Mouse (Mus musculus): Measurements from ENCODE around the gene Vmac. TPM values are rescaled to one million over a fixed set of nuclear protein-coding genes. Genes with fewer than 3 reads are reported as not detected.

Gene Vmac
- total and polyA plus RNA-seq, 3 experiments, result 2.6 to 8.0 TPM; not detected in 1

- H3K27me3 ChIP-seq (ENCODE audit: control insufficient read depth in 1 of 2, insufficient read depth in 2 of 2, low read length in 2 of 2), result peaks cover 0 to 1% of the 10 kb centered on the region in 2 experiments; a peak in 3 of 4 replicates
- no peak overlapping the region for H3K4me3 ChIP-seq (ENCODE audit: control insufficient read depth in 1 of 2, insufficient read depth in 1 of 2, low read depth in 2 of 2, low read length in 2 of 2)
- no peaks in the 10 kb centered on the region for H3K4me1 ChIP-seq (ENCODE audit: control insufficient read depth in 1 of 2, insufficient read depth in 2 of 2, low read length in 2 of 2)
- no peak overlapping the region for H3K27ac ChIP-seq (ENCODE audit: control insufficient read depth, low read depth, low read length)
- H3K9ac ChIP-seq (ENCODE audit: control insufficient read depth, low read depth, low read length, poor library complexity, severe bottlenecking), result no peak overlapping the region
- no peaks in the 10 kb centered on the region for H3K79me2 ChIP-seq (ENCODE audit: control insufficient read depth, insufficient read depth, low read length, poor library complexity)
- no peaks in the 10 kb centered on the region for H3K9me3 ChIP-seq (replicated peaks; ENCODE audit: insufficient read depth, low read length)
- TF ChIP-seq TCF12 (IDR thresholded peaks at IDR 0.05; ENCODE audit: low read depth, low read length), result no peak
- TF ChIP-seq MAX (IDR thresholded peaks at IDR 0.05; ENCODE audit: low read length), result no peak
- TF ChIP-seq BHLHE40 (IDR thresholded peaks at IDR 0.05; ENCODE audit: borderline replicate concordance, low read depth, low read length), result no peak
- no peak for TF ChIP-seq E2F4 (IDR thresholded peaks at IDR 0.05; ENCODE audit: borderline replicate concordance, low read depth, low read length)
- no peak for TF ChIP-seq USF1 (IDR thresholded peaks at IDR 0.05; ENCODE audit: low read depth, low read length)
- no peak for TF ChIP-seq SIN3A (IDR thresholded peaks at IDR 0.05; ENCODE audit: low read length)
- no peak for TF ChIP-seq NELFE (IDR thresholded peaks at IDR 0.05; ENCODE audit: low read depth, low read length)
- no peak for TF ChIP-seq TBP (IDR thresholded peaks at IDR 0.05; ENCODE audit: low read depth, low read length)
- no peaks in the 10 kb centered on the region for H3K36me3 ChIP-seq (ENCODE audit: control insufficient read depth in 1 of 2, insufficient read depth in 2 of 2, low read length in 2 of 2)
- DNase-seq (ENCODE audit: low read depth, low spot score), result no peak
These were observed 11.3 kb upstream of the Vmac start for GRCm38 (mm10) chr17:56729151-56729550.

- Histone ChIP-seq H3K27me3 (ENCODE audit: control insufficient read depth in 1 of 2, insufficient read depth in 2 of 2, low read length in 2 of 2) (peaks cover 0 to 1% of the 10 kb centered on the region in 2 experiments; a peak in 3 of 4 replicates), H3K9ac (ENCODE audit: control insufficient read depth, low read depth, low read length, poor library complexity, severe bottlenecking) (no peak overlapping the region)
These were observed 10.3 kb upstream of the Vmac start for GRCm38 (mm10) chr17:56728117-56728516.

GRCm38 (mm10) chr17:56727659-56728058 is 9.8 kb upstream of the Vmac start:
- Histone ChIP-seq H3K9me3 (replicated peaks; ENCODE audit: insufficient read depth, low read length) (no peaks in the 10 kb centered on the region), H3K4me1 (ENCODE audit: control insufficient read depth in 1 of 2, insufficient read depth in 2 of 2, low read length in 2 of 2) (no peaks in the 10 kb centered on the region), H3K79me2 (ENCODE audit: control insufficient read depth, insufficient read depth, low read length, poor library complexity) (no peaks in the 10 kb centered on the region), H3K9ac (ENCODE audit: control insufficient read depth, low read depth, low read length, poor library complexity, severe bottlenecking) (no peak overlapping the region), H3K4me3 (ENCODE audit: control insufficient read depth in 1 of 2, insufficient read depth in 1 of 2, low read depth in 2 of 2, low read length in 2 of 2) (no peak overlapping the region), H3K27ac (ENCODE audit: control insufficient read depth, low read depth, low read length) (no peak overlapping the region), H3K36me3 (ENCODE audit: control insufficient read depth in 1 of 2, insufficient read depth in 2 of 2, low read length in 2 of 2) (no peaks in the 10 kb centered on the region), H3K27me3 (ENCODE audit: control insufficient read depth in 1 of 2, insufficient read depth in 2 of 2, low read length in 2 of 2) (peaks cover 0 to 1% of the 10 kb centered on the region in 2 experiments; a peak in 3 of 4 replicates)
- DNase-seq (ENCODE audit: low read depth, low spot score), result no peak
- TF ChIP-seq MAZ (IDR thresholded peaks at IDR 0.05; ENCODE audit: low read depth, low read length), result no peak
- no peak for TF ChIP-seq SIN3A (IDR thresholded peaks at IDR 0.05; ENCODE audit: low read length)
- TF ChIP-seq USF2 (IDR thresholded peaks at IDR 0.05; ENCODE audit: borderline replicate concordance in 1 of 2, insufficient read depth in 1 of 2, low read depth in 1 of 2, low read length in 2 of 2), result no peak
- TF ChIP-seq CTCF (IDR thresholded peaks at IDR 0.05 in 2 of 3, conservative IDR thresholded peaks at IDR 0.05 in 1 of 3; ENCODE audit: control insufficient read depth in 1 of 3, insufficient read depth in 1 of 3, low read depth in 2 of 3, low read length in 3 of 3, poor library complexity in 1 of 3, severe bottlenecking in 1 of 3), result no peak
- no peak for TF ChIP-seq GATA1 (IDR thresholded peaks at IDR 0.05; ENCODE audit: low read depth, low read length)
- TF ChIP-seq MYC (IDR thresholded peaks at IDR 0.05; ENCODE audit: low read depth, low read length), result no peak
- no peak for TF ChIP-seq TAL1 (IDR thresholded peaks at IDR 0.05; ENCODE audit: low read length)
- no peak for TF ChIP-seq MYB (IDR thresholded peaks at IDR 0.05; ENCODE audit: low read depth, low read length)
- no peak for TF ChIP-seq EP300 (IDR thresholded peaks at IDR 0.05; ENCODE audit: low read depth in 1 of 2, low read length in 2 of 2)
- TF ChIP-seq ZMIZ1 (IDR thresholded peaks at IDR 0.05; ENCODE audit: low read depth, low read length), result no peak
- TF ChIP-seq POLR2A (IDR thresholded peaks at IDR 0.05; ENCODE audit: control insufficient read depth in 1 of 2, insufficient read depth in 1 of 2, low read depth in 1 of 2, low read length in 2 of 2, poor library complexity in 1 of 2), result no peak

More at GRCm38 (mm10) chr17:56728117-56728516, 10.3 kb upstream of the Vmac start:
- DNase-seq (ENCODE audit: low read depth, low spot score), result no peak
- TF ChIP-seq RCOR1 (IDR thresholded peaks at IDR 0.05; ENCODE audit: low read depth, low read length) (no peak), GABPA (IDR thresholded peaks at IDR 0.05; ENCODE audit: low read depth, low read length) (no peak), MAZ (IDR thresholded peaks at IDR 0.05; ENCODE audit: low read depth, low read length) (no peak), USF2 (IDR thresholded peaks at IDR 0.05; ENCODE audit: borderline replicate concordance in 1 of 2, insufficient read depth in 1 of 2, low read depth in 1 of 2, low read length in 2 of 2) (no peak), ELF1 (IDR thresholded peaks at IDR 0.05; ENCODE audit: low read depth, low read length) (no peak), NELFE (IDR thresholded peaks at IDR 0.05; ENCODE audit: low read depth, low read length) (no peak), ZC3H11A (IDR thresholded peaks at IDR 0.05; ENCODE audit: low read depth, low read length) (no peak), NRF1 (IDR thresholded peaks at IDR 0.05; ENCODE audit: insufficient read depth, low read depth, low read length, poor library complexity, severe bottlenecking) (no peak)
- Histone ChIP-seq H3K9me3 (replicated peaks; ENCODE audit: insufficient read depth, low read length) (no peaks in the 10 kb centered on the region), H3K4me3 (ENCODE audit: control insufficient read depth in 1 of 2, insufficient read depth in 1 of 2, low read depth in 2 of 2, low read length in 2 of 2) (no peak overlapping the region), H3K4me1 (ENCODE audit: control insufficient read depth in 1 of 2, insufficient read depth in 2 of 2, low read length in 2 of 2) (no peaks in the 10 kb centered on the region), H3K79me2 (ENCODE audit: control insufficient read depth, insufficient read depth, low read length, poor library complexity) (no peaks in the 10 kb centered on the region), H3K27ac (ENCODE audit: control insufficient read depth, low read depth, low read length) (no peak overlapping the region), H3K36me3 (ENCODE audit: control insufficient read depth in 1 of 2, insufficient read depth in 2 of 2, low read length in 2 of 2) (no peaks in the 10 kb centered on the region)
